Mouse (Mus musculus) limb, embryonic 10.5 days (tissue): ENCODE data around the gene Lrrc8a. TPM values are rescaled to one million over a fixed set of nuclear protein-coding genes. Genes with fewer than 3 reads are reported as not detected.

ENCODE experiments used
- DNase-seq: peaks from one replicate; pipeline ENCODE4 v3.0.0-alpha.2; 2017; ENCODE audit warnings: low spot score
- H3K27ac ChIP-seq: fragments of 300-500 bp; sonication (generic); 2 replicates; pipeline ENCODE4 v1.5.1; 2016; ENCODE audit warnings: mild to moderate bottlenecking
- H3K27me3 ChIP-seq: fragments of 300-500 bp; sonication (generic); 2 replicates; pipeline ENCODE4 v1.6.1; 2016; ENCODE audit warnings: low read depth, mild to moderate bottlenecking; ENCODE audit not compliant: poor library complexity, severe bottlenecking
- H3K36me3 ChIP-seq: fragments of 300-500 bp; sonication (generic); 2 replicates; pipeline ENCODE4 v1.6.1; 2016; ENCODE audit warnings: mild to moderate bottlenecking, moderate library complexity
- H3K4me1 ChIP-seq: fragments of 300-500 bp; sonication (generic); 2 replicates; pipeline ENCODE4 v1.6.1; 2016
- H3K4me3 ChIP-seq: fragments of 300-500 bp; sonication (generic); 2 replicates; pipeline ENCODE4 v1.5.1; 2016; ENCODE audit warnings: mild to moderate bottlenecking, moderate library complexity
- H3K9me3 ChIP-seq: fragments of 300-500 bp; sonication (generic); replicated peaks from 2 replicates; pipeline ENCODE4 v1.6.1; 2016; ENCODE audit warnings: mild to moderate bottlenecking
- WGBS: fragments of 180-500 bp; shearing (Covaris S2); methylation state at CpG from one replicate; pipeline ENCODE4 v1.1.7; 2016; 5-methylcytosine and 5-hydroxymethylcytosine counted together
- polyA plus RNA-seq: library from polyadenylated mRNA; unstranded; fragments of >200 nt; fragmentation: Nextera tagmentation; extraction: Ambion mirVana; gene quantifications from 2 replicates; pipeline ENCODE4 v1.2.1, GENCODE M21; 2016

Lrrc8a gene
- polyA plus RNA-seq, 1 experiment from 2014 or later = 46.0 TPM

- no peaks in the 10 kb centered on the region for H3K9me3 ChIP-seq
- 76% methylated on average over 7 of the region's 7 CpGs for WGBS
- H3K36me3 ChIP-seq = peaks cover 96% of the 10 kb centered on the region
- H3K27me3 ChIP-seq = no peaks in the 10 kb centered on the region
- peaks cover 47% of the 10 kb centered on the region for H3K4me1 ChIP-seq
- no peak overlapping the region for H3K4me3 ChIP-seq
- DNase-seq = no peak
- H3K27ac ChIP-seq = peak overlapping the region; percentile 69; the same call in 1 of the 2 replicates
Observed at GRCm38 (mm10) chr2:30244595-30245178, 7.2 kb downstream of the Lrrc8a start.

GRCm38 (mm10) chr2:30247036-30247435 is 9.5 kb downstream of the Lrrc8a start:
- H3K27me3 ChIP-seq = no peaks in the 10 kb centered on the region
- H3K9me3 ChIP-seq = no peaks in the 10 kb centered on the region
- H3K4me1 ChIP-seq = peaks cover 42% of the 10 kb centered on the region
- peaks cover 96% of the 10 kb centered on the region for H3K36me3 ChIP-seq
- no peak overlapping the region for H3K4me3 ChIP-seq
- 94% methylated on average over 5 of the region's 5 CpGs for WGBS
- no peak for DNase-seq
- H3K27ac ChIP-seq = no peak overlapping the region

GRCm38 (mm10) chr2:30247681-30248080 is 10.2 kb downstream of the Lrrc8a start:
- Histone ChIP-seq H3K4me1 (peaks cover 37% of the 10 kb centered on the region), H3K9me3 (no peaks in the 10 kb centered on the region), H3K27ac (no peak overlapping the region), H3K27me3 (no peaks in the 10 kb centered on the region), H3K4me3 (no peak overlapping the region), H3K36me3 (peaks cover 94% of the 10 kb centered on the region)
- DNase-seq = no peak
- WGBS = 78% methylated on average over 4 of the region's 4 CpGs

- peaks cover 23% of the 10 kb centered on the region for H3K4me1 ChIP-seq
- H3K27ac ChIP-seq = no peak overlapping the region
- H3K9me3 ChIP-seq = no peaks in the 10 kb centered on the region
- 100% methylated on average over 3 of the region's 3 CpGs for WGBS
- no peak overlapping the region for H3K4me3 ChIP-seq
- H3K36me3 ChIP-seq = peaks cover 94% of the 10 kb centered on the region
- no peaks in the 10 kb centered on the region for H3K27me3 ChIP-seq
- DNase-seq = no peak
Observed at GRCm38 (mm10) chr2:30249182-30249581, 11.7 kb downstream of the Lrrc8a start.

- Histone ChIP-seq H3K27ac (no peak overlapping the region), H3K9me3 (no peaks in the 10 kb centered on the region), H3K4me3 (no peak overlapping the region), H3K27me3 (no peaks in the 10 kb centered on the region), H3K4me1 (peaks cover 13% of the 10 kb centered on the region), H3K36me3 (peaks cover 95% of the 10 kb centered on the region)
- 87% methylated on average over 10 of the region's 10 CpGs for WGBS
- DNase-seq = no peak
Observed at GRCm38 (mm10) chr2:30250166-30251128, 12.9 kb downstream of the Lrrc8a start.

- Histone ChIP-seq H3K27ac (0 out of 2 replicates have a peak overlapping the region, but pooled peaks have one; percentile 10), H3K4me3 (no peak overlapping the region), H3K36me3 (peaks cover 95% of the 10 kb centered on the region), H3K9me3 (no peaks in the 10 kb centered on the region), H3K4me1 (peaks cover 8% of the 10 kb centered on the region), H3K27me3 (no peaks in the 10 kb centered on the region)
- DNase-seq = no peak
- 82% methylated on average over 5 of the region's 5 CpGs for WGBS
Observed at GRCm38 (mm10) chr2:30251417-30252104, 14.0 kb downstream of the Lrrc8a start.

GRCm38 (mm10) chr2:30252521-30252920 is 15.0 kb downstream of the Lrrc8a start:
- Histone ChIP-seq H3K4me1 (peaks cover 8% of the 10 kb centered on the region), H3K27ac (peak overlapping the region; percentile 37; the same call in 1 of the 2 replicates), H3K27me3 (no peaks in the 10 kb centered on the region), H3K36me3 (peaks cover 98% of the 10 kb centered on the region), H3K4me3 (no peak overlapping the region), H3K9me3 (no peaks in the 10 kb centered on the region)
- no peak for DNase-seq
- WGBS = 87% methylated on average over 3 of the region's 3 CpGs

- peaks cover 8% of the 10 kb centered on the region for H3K4me1 ChIP-seq
- no peak overlapping the region for H3K27ac ChIP-seq
- DNase-seq = no peak
- no peaks in the 10 kb centered on the region for H3K27me3 ChIP-seq
- H3K4me3 ChIP-seq = no peak overlapping the region
- no peaks in the 10 kb centered on the region for H3K9me3 ChIP-seq
- peaks cover 98% of the 10 kb centered on the region for H3K36me3 ChIP-seq
- WGBS = 88% methylated on average over 5 of the region's 5 CpGs
Observed at GRCm38 (mm10) chr2:30253809-30254208, 16.3 kb downstream of the Lrrc8a start.

GRCm38 (mm10) chr2:30255631-30256395 is 18.3 kb downstream of the Lrrc8a start:
- DNase-seq = no peak
- Histone ChIP-seq H3K9me3 (no peaks in the 10 kb centered on the region), H3K4me1 (peaks cover 8% of the 10 kb centered on the region), H3K27me3 (no peaks in the 10 kb centered on the region), H3K4me3 (no peak overlapping the region), H3K36me3 (peaks cover 98% of the 10 kb centered on the region), H3K27ac (no peak overlapping the region)
- WGBS = 97% methylated on average over 42 of the region's 42 CpGs

GRCm38 (mm10) chr2:30256616-30257350 is 19.3 kb downstream of the Lrrc8a start:
- Histone ChIP-seq H3K4me1 (peaks cover 4% of the 10 kb centered on the region), H3K27me3 (no peaks in the 10 kb centered on the region), H3K36me3 (peaks cover 98% of the 10 kb centered on the region), H3K27ac (no peak overlapping the region), H3K9me3 (no peaks in the 10 kb centered on the region), H3K4me3 (no peak overlapping the region)
- 96% methylated on average over 30 of the region's 30 CpGs for WGBS
- DNase-seq = no peak

- H3K27ac ChIP-seq = no peak overlapping the region
- WGBS = 89% methylated on average over 7 of the region's 7 CpGs
- no peak for DNase-seq
- peaks cover 99% of the 10 kb centered on the region for H3K36me3 ChIP-seq
- no peaks in the 10 kb centered on the region for H3K9me3 ChIP-seq
- no peak overlapping the region for H3K4me3 ChIP-seq
- H3K27me3 ChIP-seq = no peaks in the 10 kb centered on the region
- H3K4me1 ChIP-seq = no peaks in the 10 kb centered on the region
Observed at GRCm38 (mm10) chr2:30257699-30258460, 20.4 kb downstream of the Lrrc8a start.
